ENCODE assay signal across 24 mouse cellular contexts in genomic region chr4:86977272-86977671, GRCm38 (mm10).
DNase-seq lines count a peak whose midpoint lies in the region; ATAC-seq lines count a peak whose summit lies in the region.
"Had no signal": no experiment of that assay in that cellular context is flagged by ENCODE, and none has a peak within 500 bp of the region (broad histone marks: within the 10 kb centered on the region; RNA-seq: fewer than 3 reads in every experiment).

No protein-coding gene starts in this region.

- no peaks in the 10 kb centered on the region for H3K4me1 ChIP-seq in lung, embryonic 15.5 days
- no peaks in the 10 kb centered on the region for H3K4me1 ChIP-seq in midbrain, embryonic 11.5 days (ENCODE audit: control insufficient read depth, insufficient read depth, low read length)
- H3K4me1 ChIP-seq in midbrain, embryonic 16.5 days (ENCODE audit: control insufficient read depth, insufficient read depth, low read length), result no peaks in the 10 kb centered on the region
- H3K4me1 ChIP-seq: forebrain, embryonic 10.5 days; forebrain, embryonic 13.5 days; heart, embryonic 12.5 days; heart, embryonic 15.5 days; hindbrain, embryonic 10.5 days had no signal

- H3K9me3 ChIP-seq in lung, embryonic 15.5 days, result no peaks in the 10 kb centered on the region
- H3K9me3 ChIP-seq in midbrain, embryonic 11.5 days (ENCODE audit: control insufficient read depth, low read length), result no peaks in the 10 kb centered on the region
- H3K9me3 ChIP-seq in midbrain, embryonic 16.5 days (replicated peaks; ENCODE audit: control insufficient read depth, low read length, poor library complexity, severe bottlenecking), result no peaks in the 10 kb centered on the region
- H3K9me3 ChIP-seq: forebrain, embryonic 10.5 days; heart, embryonic 15.5 days had no signal

- H3K4me2 ChIP-seq in lung, embryonic 15.5 days, result no peak overlapping the region
- no peak overlapping the region for H3K4me2 ChIP-seq in midbrain, embryonic 11.5 days
- no peak overlapping the region for H3K4me2 ChIP-seq in midbrain, embryonic 16.5 days (ENCODE audit: low read length)
- H3K4me2 ChIP-seq: forebrain, embryonic 13.5 days; heart, embryonic 12.5 days; heart, embryonic 15.5 days; hindbrain, embryonic 14.5 days had no signal

- H3K9ac ChIP-seq in lung, embryonic 15.5 days, result no peak overlapping the region
- no peak overlapping the region for H3K9ac ChIP-seq in midbrain, embryonic 11.5 days (ENCODE audit: low read length)
- H3K9ac ChIP-seq in midbrain, embryonic 16.5 days (ENCODE audit: low read depth, low read length), result no peak overlapping the region
- H3K9ac ChIP-seq: forebrain, embryonic 13.5 days; heart, embryonic 12.5 days; heart, embryonic 15.5 days; hindbrain, embryonic 14.5 days had no signal

- no peaks in the 10 kb centered on the region for H3K27me3 ChIP-seq in lung, embryonic 15.5 days
- no peaks in the 10 kb centered on the region for H3K27me3 ChIP-seq in midbrain, embryonic 11.5 days (ENCODE audit: control insufficient read depth, insufficient read depth, low read length)
- H3K27me3 ChIP-seq in midbrain, embryonic 16.5 days (ENCODE audit: control insufficient read depth, insufficient read depth, low read depth, low read length), result no peaks in the 10 kb centered on the region
- H3K27me3 ChIP-seq: forebrain, embryonic 13.5 days; heart, embryonic 12.5 days; heart, embryonic 15.5 days had no signal

- DNase-seq in frontal cortex, postnatal 10 days (ENCODE audit: low spot score in 2 of 2), result no peak
- no peak for DNase-seq in lung, postnatal 25 days (ENCODE audit: low spot score)
- DNase-seq in midbrain, embryonic 11.5 days (ENCODE audit: low spot score, missing footprints), result peak; percentile 53
- DNase-seq in cerebellum, adult 8-10 months, result no peak
- DNase-seq: adrenal gland, adult 8-10 months; adrenal gland, postnatal 25 days; cerebellum, adult 11-12 months; cerebellum, adult 9-10 months; cerebellum, postnatal 14 days; gastrocnemius, postnatal 25 days; heart, adult 18-20 months; heart, postnatal 10 days; heart, postnatal 36 days had no signal

- H3K27ac ChIP-seq in lung, embryonic 15.5 days, result no peak overlapping the region
- no peak overlapping the region for H3K27ac ChIP-seq in midbrain, embryonic 11.5 days (ENCODE audit: low read depth, low read length)
- no peak overlapping the region for H3K27ac ChIP-seq in midbrain, embryonic 16.5 days (ENCODE audit: low read length)
- H3K27ac ChIP-seq: forebrain, embryonic 10.5 days; forebrain, embryonic 13.5 days; heart, embryonic 15.5 days; hindbrain, embryonic 10.5 days; hindbrain, embryonic 14.5 days had no signal

- no peak overlapping the region for H3K4me3 ChIP-seq in lung, embryonic 15.5 days
- no peak overlapping the region for H3K4me3 ChIP-seq in midbrain, embryonic 11.5 days (ENCODE audit: low read depth, low read length)
- H3K4me3 ChIP-seq in midbrain, embryonic 16.5 days (ENCODE audit: low read depth, low read length), result no peak overlapping the region
- H3K4me3 ChIP-seq: forebrain, embryonic 10.5 days; forebrain, embryonic 13.5 days; heart, embryonic 12.5 days; heart, embryonic 15.5 days; hindbrain, embryonic 10.5 days had no signal

- H3K36me3 ChIP-seq in lung, embryonic 15.5 days, result no peaks in the 10 kb centered on the region
- no peaks in the 10 kb centered on the region for H3K36me3 ChIP-seq in midbrain, embryonic 11.5 days (ENCODE audit: control insufficient read depth, insufficient read depth, low read length)
- H3K36me3 ChIP-seq in midbrain, embryonic 16.5 days (ENCODE audit: control insufficient read depth, insufficient read depth, low read length), result no peaks in the 10 kb centered on the region
- H3K36me3 ChIP-seq: forebrain, embryonic 10.5 days; heart, embryonic 12.5 days; heart, embryonic 15.5 days; hindbrain, embryonic 10.5 days had no signal

- ATAC-seq in frontal cortex, adult (ENCODE audit: low TSS enrichment), result peak; percentile 63
- peak; percentile 46; the same call in 1 of the 2 replicates for ATAC-seq in lung, embryonic 15.5 days (ENCODE audit: borderline replicate concordance, extremely low read depth, low FRiP score, low TSS enrichment)
- no peak for ATAC-seq in midbrain, embryonic 11.5 days (ENCODE audit: low FRiP score)
- no peak for ATAC-seq in midbrain, embryonic 16.5 days
- ATAC-seq: activated CD4-positive, CD25-positive, alpha-beta regulatory T cell, adult 4 months; forebrain, embryonic 13.5 days; forebrain, embryonic 16.5 days had no signal

- WGBS in lung, embryonic 15.5 days, result 66% methylated on average over 5 of the region's 5 CpGs
- 88% methylated on average over 5 of the region's 5 CpGs for WGBS in midbrain, embryonic 11.5 days
- WGBS in midbrain, embryonic 16.5 days, result 88% methylated on average over 5 of the region's 5 CpGs

Comparison
In these comparisons a context has a peak if more than half of its experiments do, and no peak if none do; other contexts are left out.
1. ATAC-seq: peak in frontal cortex, adult (single experiment) and lung, embryonic 15.5 days (single experiment); none in midbrain, embryonic 11.5 days (single experiment) and midbrain, embryonic 16.5 days (single experiment).